Mouse (Mus musculus): Measurements from ENCODE around the gene Ms4a1. TPM values are rescaled to one million over a fixed set of nuclear protein-coding genes. Genes with fewer than 3 reads are reported as not detected.
"Not testable (repeated sequence)": the region's sequence is repeated elsewhere in the genome, so short reads cannot be mapped to it uniquely, and the experiment has no call there.

The Ms4a1 gene
- under 1 TPM in 1 of 2 experiments, not detected in 1; 0.09 TPM for total RNA-seq (2021)
- long read RNA-seq, experiment 1: 0 reads
- long read RNA-seq, experiment 2: 0 reads

DNA sequence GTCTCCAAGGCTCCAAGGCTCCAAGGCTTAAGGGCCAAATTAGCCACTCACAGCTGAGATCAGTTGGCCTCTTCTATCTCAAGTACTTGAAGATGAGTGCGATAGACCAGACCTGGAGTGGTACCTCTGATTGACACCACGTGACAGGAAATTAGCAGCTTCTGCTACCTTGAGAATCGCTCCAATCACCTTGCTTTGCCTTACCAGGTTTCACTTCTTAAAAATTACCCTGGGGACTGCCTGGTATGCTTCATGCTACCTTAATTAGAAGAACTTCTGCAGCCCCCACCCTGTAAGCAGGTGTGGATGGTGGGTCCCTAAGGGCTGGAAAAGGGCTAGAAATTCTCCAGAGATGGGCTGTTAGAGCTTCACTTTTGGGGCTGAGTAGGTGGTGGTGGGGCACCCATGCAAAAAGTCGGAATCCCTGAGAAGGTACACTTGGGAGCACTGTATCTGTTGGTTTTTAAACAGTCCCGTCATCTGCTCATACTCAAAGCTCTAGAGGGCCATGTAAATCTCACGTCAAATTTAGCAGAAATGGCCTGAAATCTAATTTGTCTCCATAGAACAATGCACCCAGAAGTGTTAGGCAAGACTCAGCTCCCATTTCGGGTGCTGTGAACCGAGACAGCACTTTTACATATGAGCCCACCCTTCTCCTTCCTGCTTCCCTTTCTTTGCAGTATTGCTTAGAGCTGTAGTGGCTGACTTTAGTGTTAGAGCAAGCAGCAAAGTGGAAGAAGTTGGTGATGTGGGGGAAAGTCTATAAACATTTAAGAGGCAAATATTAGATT is at the start of gene Ms4a1:
Ms4a1 (minus strand) TSS at position 190 of the 794 bp plus-strand sequence.
- no peak for DNase-seq (ENCODE audit: low spot score)

DNA sequence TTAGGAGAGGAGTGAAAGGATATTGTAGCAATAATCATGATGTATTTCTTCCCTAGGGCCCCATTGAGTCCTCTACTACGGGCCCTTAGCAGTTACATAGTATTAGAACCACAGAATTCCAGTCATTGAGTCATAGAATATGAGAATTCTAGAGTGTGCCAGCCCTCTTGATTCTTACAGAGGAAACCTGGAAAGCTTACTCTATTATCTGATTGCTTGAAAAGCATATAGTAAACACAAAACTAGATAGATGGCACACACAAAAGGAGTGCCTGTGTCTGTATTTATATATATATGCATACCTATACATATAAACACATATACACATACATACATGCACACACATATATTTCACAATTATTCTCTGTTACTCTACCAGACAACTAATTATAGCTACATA is 48.3 kb upstream of the Ms4a1 start, which contains the start of gene Ms4a14:
Ms4a14 (minus strand) TSS at position 101 of the 400 bp plus-strand sequence.
- no peak for DNase-seq (ENCODE audit: low spot score)

DNA sequence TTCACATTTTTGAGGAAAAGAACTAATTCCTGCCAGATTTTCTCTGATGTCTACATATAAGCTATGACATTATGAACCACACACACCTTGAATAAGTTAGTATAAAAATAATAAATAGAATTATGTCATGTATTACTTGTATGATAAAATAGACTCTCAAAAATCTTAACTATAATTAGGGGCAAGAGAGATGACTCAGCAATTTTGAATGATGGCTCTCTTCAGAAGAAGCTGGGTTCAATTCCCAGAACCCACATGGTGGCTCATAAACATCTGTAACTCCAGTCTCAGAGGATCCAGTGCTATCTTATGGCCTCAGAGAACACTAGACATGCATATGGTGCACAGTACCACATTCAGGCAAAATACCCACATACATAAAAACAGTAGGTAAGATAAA is 42.8 kb upstream of the Ms4a1 start:
- no peak for DNase-seq (ENCODE audit: low spot score)

DNA sequence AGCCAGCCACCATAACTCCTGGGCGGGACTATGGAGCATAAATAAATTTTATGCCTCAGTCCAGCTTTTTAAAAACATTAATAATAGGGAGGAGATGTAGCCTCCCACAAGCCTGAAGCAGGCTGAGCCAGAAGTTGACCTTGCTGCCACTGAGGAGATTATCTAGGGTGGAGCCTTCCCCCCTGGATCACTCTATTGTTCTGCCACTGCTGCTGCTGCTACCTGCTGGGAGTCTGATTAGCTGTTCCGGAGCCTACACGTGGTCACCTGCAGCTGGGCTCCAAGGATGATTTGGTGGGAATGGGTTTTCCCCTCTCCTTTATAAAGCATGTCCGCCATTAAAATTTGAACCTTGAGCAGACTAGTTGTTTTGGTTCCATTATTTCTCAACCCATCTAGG is 33.5 kb upstream of the Ms4a1 start:
- DNase-seq (ENCODE audit: low spot score): not testable (repeated sequence)

DNA sequence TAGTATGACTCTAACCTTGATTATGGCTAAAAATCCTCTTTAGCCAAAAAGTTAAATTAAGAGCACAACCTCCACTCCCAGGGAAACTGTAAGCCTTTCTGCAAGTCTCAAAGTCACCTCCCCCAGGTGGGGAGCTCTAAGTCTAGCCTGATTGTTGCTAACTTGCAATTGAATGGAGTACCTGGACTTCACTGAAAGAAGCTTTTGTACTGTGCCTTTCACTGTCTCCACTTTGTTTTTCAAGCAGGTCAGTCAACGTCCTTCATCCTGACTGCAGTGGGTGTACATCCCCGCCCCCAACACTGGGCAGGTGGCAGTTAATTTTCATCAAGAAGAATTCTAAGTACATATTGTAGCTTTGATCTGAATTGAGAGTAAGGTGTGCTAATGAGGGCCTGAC is 32.9 kb upstream of the Ms4a1 start:
- no peak for DNase-seq (ENCODE audit: low spot score)

DNA sequence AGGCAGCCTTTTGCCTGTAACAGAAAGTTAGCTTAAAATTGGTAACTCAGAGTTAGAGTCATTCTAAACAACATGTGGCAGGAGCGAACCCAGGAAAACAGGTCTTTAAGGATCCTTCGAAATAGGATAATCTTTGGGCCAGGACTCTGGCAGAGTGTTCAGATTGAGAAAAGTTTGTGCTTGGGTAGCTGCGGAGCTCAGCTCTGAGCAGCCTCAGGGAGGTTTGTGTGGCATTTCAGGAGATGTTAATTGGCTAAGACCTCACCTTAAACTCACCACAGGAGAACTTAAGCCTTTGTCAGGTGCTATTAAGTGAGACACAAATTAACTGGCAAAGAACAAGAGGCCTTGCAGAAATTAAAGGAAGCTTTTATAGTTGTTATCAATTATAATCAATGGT is 27.6 kb upstream of the Ms4a1 start:
- not testable (repeated sequence) for DNase-seq (ENCODE audit: low spot score)

DNA sequence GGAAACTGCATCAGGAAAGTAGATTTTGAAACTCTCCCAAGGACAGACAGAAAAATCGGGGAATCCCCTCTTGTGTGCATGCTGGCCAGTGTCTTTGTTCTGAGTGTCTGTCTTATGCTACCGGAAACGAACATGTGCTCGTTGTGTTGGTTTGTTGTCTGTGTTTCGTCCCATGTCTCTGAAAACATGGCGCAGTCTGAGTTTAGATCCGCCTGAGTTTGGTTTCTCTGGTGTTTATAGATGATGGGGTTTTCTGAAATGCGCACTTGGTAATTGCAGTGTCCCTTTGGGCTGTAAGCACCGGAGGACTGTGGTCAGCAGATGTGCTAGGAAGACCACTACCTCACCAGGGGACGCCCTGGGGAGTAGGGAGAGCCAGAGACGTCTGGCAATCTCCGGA is 26.9 kb upstream of the Ms4a1 start:
- DNase-seq (ENCODE audit: low spot score): no peak

DNA sequence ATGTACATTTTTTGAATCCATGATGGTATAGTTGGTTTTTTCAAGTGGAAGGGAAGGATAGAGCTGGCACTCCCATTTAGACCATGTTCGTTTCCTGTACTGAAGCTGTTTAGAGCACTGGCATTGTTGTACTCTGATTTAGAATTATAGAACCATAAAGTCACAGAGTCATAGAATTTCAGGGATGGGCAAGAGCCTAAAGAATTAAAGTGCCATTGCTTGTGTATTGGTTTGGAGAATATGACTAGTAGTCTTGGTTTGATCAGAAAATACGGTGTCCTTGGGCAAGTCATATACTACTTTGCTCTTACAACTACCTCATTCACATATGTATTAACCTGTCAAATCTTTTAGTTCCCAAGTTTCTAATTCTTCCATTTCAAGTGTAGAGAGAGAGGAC is 17.7 kb upstream of the Ms4a1 start, which contains the start of gene Ms4a5:
Ms4a5 (minus strand) TSS at position 101 of the 400 bp plus-strand sequence.
- DNase-seq (ENCODE audit: low spot score): no peak

DNA sequence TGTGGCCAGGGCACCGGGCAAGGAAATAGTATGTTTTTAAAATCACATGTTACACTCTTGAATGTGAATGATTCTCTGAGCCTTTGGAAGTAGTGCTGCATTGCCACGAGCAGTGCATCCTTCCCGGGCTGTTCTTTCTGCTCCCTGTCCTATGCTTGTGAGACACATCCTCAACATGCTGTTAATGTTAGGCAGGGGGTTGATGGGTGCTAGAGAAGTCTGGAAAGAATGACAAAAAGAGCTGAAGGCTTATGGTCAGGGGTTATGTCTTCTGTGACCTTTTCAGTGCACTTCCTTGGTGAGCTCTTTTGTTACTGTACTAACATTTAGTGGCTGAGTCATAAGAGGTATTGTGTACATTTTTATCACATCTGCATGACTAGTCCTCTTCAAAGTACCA is 14.2 kb upstream of the Ms4a1 start:
- no peak for DNase-seq (ENCODE audit: low spot score)

DNA sequence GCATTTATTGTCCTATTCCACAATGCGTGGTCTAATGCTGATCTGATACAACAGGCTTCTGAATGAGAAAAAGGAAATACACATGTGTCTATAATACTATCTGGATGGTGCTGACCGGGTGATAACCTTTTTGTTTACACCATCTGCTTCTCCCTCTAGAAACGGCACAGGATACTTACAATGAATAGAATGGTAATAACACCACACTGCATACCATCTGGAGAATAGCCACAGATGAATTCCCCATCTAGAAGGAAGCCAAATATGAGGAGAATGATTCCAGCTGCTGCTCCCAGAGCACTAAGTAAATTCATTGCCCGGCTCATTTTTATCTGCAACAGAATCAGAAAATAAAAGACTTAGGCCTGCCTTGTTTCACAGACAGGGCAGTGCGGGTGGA is 10.4 kb upstream of the Ms4a1 start:
- no peak for DNase-seq (ENCODE audit: low spot score)

DNA sequence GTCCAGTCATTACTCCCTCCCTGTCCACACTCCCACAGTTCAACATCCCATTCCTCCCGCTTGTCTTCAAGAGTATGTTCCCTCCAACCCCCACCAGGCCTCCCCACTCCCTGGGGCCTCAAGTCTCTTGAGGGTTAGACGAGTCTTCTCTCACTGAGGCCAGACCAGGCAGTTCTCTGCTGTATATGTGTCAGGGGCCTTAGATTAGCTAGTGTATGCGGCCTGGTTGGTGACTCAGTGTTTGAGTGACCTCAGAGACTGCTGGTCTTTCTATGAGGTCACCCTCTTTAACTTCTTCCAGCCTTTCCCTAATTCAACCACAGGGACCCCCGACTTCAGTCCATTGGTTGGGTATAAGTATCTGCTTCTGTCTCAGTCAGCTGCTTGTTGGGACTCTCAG is 915 bp upstream of the Ms4a1 start:
- no peak for DNase-seq (ENCODE audit: low spot score)

DNA sequence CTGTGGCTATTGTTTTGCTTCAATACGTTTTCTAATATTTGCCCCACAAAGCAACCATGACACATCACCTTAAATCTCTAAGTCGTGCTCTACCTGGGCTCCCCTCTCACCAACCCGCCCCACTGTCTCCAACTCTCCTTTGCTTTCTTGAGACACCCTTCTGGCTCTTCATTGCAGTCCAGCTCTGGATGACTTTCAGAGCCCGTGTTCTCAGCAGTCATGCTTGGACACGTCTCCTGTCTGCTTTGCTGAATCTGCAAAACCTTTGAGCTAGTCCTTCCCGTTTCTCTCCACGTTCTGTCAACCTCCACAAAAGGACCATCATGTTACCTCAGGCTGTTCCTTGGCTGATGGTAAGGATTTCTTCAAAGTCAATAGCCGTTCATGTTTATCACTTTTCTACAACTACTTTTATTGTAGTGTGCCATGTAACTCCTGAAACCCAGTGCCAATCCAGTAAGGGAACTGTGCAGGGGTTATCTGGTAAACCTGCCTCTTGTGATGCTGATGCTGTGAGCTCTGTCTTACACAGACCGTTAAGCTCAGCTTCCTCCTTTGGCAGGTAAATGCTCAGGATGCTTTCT is 1.3 kb downstream of the Ms4a1 start:
- DNase-seq (ENCODE audit: low spot score): no peak

DNA sequence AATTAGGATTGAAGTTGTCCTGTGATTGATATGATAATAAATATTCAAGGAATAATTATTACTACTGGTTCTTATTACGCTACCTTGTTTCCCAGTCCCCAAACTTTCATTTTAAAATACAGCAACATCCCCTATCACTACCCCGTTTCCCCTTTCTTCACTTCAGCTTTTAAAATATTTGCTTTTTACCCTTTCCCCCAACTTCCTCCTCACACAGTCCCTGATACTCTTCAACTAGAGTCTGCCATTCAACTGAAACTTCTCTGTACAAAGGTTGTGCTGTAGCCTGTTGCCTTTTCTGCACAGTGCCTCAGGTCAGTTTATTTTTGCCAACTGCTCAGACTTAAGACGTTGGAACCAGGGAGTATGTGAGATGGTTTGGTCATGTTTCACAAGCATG is 2.5 kb downstream of the Ms4a1 start:
- no peak for DNase-seq (ENCODE audit: low spot score)

DNA sequence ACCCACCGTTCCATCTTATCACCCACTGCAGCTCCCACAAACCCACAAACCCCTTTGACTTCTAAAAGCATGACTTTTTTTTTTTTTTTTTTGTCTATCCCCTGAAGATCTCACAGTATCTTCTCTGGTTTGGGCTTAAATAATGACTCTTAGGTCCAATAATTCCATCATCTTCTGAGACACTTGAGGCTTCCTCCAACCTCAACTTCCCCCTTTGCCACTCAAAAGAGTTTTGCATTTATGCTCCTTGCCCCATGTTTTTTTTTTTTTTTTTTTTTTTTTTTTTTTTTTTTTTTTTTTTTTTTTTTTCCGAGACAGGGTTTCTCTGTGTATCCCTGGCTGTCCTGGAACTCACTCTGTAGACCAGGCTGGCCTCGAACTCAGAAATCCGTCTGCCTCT is 3.1 kb downstream of the Ms4a1 start:
- not testable (repeated sequence) for DNase-seq (ENCODE audit: low spot score)

DNA sequence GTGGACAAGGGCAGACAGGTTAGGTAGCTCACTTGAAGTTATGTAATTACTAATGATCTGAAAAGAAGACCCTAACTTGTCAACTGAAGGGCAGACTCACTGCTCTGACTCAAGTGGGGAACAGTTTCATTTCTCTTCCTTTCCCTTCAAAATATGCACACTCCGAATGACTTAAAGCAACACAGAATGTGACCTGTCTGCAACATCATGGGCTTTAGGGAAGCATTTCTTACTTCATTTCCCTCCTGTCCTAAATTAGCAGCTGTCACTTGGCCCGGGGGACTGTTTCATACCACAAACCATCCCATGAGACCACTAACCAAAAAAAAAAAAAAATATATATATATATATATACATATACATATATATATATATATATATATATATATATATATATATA is 4.5 kb downstream of the Ms4a1 start:
- DNase-seq (ENCODE audit: low spot score): no peak

DNA sequence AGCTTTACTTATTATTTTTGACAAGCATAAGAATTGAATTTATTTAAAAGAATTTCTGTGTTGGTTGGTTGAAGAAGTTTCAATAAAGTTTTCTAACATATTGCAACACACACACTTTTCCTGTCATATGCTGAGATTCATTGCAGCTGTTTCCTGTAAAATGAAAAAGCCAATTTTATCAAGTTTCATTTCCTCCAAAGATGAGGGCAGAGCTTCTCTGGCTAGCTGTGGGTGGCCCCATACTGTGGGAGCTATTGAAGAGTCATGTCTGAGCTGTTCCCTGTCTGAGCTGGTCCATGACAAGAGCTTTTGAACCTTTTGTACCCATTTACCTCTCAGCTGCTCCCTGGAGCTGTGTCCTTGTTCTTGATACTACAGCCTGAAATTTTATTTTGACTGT is 21.8 kb downstream of the Ms4a1 start:
- no peak for DNase-seq (ENCODE audit: low spot score)

DNA sequence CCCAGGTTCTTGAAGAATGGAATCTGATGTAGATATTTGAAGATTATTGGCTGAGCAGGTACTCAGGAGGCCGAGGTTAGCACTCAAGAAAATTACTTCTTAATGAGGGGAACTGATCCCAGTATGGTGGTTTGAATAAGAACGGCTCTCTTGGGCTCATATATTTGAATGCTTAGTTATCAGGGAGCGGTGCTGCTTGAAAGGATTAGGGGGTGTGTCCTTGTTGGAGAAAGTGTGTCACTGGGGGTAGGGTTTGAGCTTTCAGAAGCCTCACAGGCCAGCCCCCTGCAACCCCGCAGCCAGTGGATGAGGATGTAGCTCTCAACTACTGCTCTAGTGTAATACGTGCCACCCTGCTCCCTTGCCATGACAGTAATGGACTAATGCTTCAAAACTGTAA is 23.5 kb downstream of the Ms4a1 start:
- DNase-seq (ENCODE audit: low spot score): no peak

DNA sequence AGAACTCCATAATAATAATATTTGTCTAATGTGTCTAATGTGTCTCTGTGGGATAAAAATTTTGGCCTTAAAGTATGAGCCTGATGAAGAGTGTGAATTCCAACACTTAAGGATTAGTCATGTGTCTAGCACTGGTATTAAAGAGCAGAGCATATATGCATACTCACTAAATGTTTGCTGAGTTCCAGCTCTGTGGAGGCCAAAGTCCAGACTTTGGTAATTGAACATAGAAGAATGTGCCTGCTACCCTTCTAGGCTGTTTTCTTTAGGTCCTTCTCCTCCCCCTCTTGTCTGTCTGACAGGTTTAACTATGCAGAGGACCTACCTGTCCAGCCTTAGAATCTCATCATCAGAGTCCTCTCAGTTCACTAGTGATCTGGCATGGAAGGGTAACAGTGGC is 30.2 kb downstream of the Ms4a1 start:
- DNase-seq (ENCODE audit: low spot score): no peak

DNA sequence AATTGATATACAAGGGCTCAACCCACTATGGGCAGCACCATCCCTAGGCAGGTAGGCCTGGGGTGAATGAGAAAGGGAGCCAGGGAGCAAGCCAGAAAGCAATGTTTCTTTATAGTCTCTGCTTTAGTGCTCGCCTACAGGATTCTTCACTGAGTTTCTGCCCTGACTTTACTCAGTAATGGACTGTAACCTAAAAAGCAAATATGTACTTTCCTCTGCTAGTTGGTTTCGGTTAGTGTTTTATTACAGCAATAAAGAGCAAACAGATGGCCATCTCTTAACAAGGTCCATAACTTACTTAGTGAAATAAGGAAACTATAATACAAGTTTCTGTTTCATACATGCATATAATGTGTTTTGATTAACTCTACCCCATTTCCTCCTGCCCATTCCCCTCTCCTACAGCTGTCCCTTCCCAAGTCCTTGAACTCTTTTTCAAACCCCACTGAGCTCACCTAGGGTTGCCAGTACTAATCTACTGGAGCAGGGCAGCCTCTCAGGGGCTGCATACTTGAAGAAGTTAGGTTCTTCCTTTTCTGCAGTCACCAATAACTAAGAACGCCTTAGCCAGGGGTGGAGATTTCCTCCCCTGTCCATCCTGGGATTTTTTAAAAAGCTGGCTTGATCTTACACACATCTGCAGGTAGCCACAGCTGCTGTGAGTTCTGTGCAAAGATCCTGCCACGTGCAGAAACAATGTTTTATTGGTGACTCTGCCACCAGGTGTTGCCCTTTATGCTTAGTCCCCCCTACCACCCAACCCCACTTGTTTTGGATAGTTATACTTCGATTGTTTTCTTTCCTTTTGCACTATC is 30.9 kb downstream of the Ms4a1 start:
- DNase-seq (ENCODE audit: low spot score): no peak

DNA sequence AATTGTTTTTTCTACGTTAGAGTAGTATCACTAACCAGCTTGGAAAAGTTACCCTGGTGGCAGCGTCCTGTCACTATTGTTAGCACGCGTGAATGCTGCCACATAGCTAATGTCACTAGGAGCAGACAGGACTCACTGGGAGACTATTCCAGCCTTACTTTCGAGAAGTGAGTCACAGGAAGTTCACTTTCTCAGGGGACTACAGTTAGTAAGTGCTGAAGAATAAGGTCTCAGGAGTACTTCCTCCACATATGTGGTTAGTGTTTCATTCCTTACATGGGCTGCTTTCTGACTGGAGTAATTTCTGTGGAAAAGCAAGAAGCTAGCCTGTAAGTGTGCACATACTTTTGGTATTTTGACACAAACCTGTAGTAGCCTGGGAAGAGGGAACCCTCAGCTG is 31.8 kb downstream of the Ms4a1 start:
- DNase-seq (ENCODE audit: low spot score): no peak

DNA sequence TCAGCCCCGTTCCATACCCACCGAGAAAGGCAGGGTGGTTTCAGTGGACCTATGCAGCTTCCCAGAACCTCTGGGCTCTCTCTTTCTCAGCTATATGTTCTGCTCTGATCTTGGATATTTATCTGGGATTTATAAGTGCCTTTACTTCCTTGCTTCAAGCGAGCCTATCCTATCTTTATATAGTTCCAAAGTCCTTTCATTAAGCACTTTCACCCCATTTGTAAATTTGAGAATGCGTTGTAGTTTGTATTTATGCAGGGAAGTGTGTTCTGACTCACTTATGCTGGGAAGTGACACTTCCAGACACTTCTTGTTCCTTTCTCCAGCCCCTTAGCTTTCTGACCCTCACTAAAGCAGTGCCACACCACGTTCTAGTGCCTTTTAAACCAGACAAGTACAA is 33.7 kb downstream of the Ms4a1 start, which contains the start of gene Ms4a12:
Ms4a12 (minus strand) TSS at position 101 of the 400 bp plus-strand sequence.
- no peak for DNase-seq (ENCODE audit: low spot score)

Data from gastrocnemius, adult 18-20 months (tissue).